Mouse (Mus musculus) mature B cell (primary cell): ENCODE results near the gene Olfr161.
"Not testable (repeated sequence)": the region's sequence is repeated elsewhere in the genome, so short reads cannot be mapped to it uniquely, and the experiment has no call there.

ENCODE experiments used
- in situ Hi-C: fragments of 300-500 bp; cut with MboI; formaldehyde crosslinking; loops from 2 replicates; pipeline ENCODE4 v1.14.3; 2019

The Olfr161 gene

GRCm38 (mm10) chr16:3590691-3591090 is at the start of gene Olfr161:
Gene Olfr161, plus strand, starts transcription at chr16:3591042.
- in situ Hi-C loops, result no loop called here

- in situ Hi-C loops, result no loop called here
Observed at GRCm38 (mm10) chr16:3563553-3563952, 27.3 kb upstream of the Olfr161 start.

- in situ Hi-C loops, result not testable (repeated sequence)
Observed at GRCm38 (mm10) chr16:3577658-3578057, 13.2 kb upstream of the Olfr161 start.

GRCm38 (mm10) chr16:3578227-3578848 is 12.5 kb upstream of the Olfr161 start:
- in situ Hi-C loops, result not testable (repeated sequence)

GRCm38 (mm10) chr16:3631376-3631775 is 40.5 kb downstream of the Olfr161 start:
- in situ Hi-C loops, result not testable (repeated sequence)

GRCm38 (mm10) chr16:3632572-3633361 is 41.9 kb downstream of the Olfr161 start:
- in situ Hi-C loops, result not testable (repeated sequence)
